Mouse (Mus musculus) lung, embryonic 15.5 days (tissue): ENCODE measurements around the gene Sparcl1. TPM values are rescaled to one million over a fixed set of nuclear protein-coding genes. Genes with fewer than 3 reads are reported as not detected.

ENCODE experiments used
- ATAC-seq: fragments of 200-750 bp; cut with Nextera tagmentation; 2 replicates; pipeline ENCODE4 v1.8.0; 2017; ENCODE audit warnings: moderate number of reproducible peaks, borderline replicate concordance; ENCODE audit not compliant: low FRiP score, low TSS enrichment; ENCODE audit errors: extremely low read depth
- H3K27ac ChIP-seq: fragments of 300-500 bp; sonication (generic); 2 replicates; pipeline ENCODE4 v1.5.1; 2015; ENCODE audit warnings: moderate library complexity, mild to moderate bottlenecking, inconsistent platforms
- H3K27me3 ChIP-seq: fragments of 300-500 bp; sonication (generic); 2 replicates; pipeline ENCODE4 v1.6.1; 2015; ENCODE audit warnings: inconsistent platforms
- H3K36me3 ChIP-seq: fragments of 300-500 bp; sonication (generic); 2 replicates; pipeline ENCODE4 v1.6.1; 2015; ENCODE audit warnings: inconsistent platforms
- H3K4me1 ChIP-seq: fragments of 300-500 bp; sonication (generic); 2 replicates; pipeline ENCODE4 v1.6.1; 2015; ENCODE audit warnings: inconsistent platforms
- H3K4me2 ChIP-seq: fragments of 300-500 bp; sonication (generic); 2 replicates; pipeline ENCODE4 v1.6.1; 2015; ENCODE audit warnings: inconsistent platforms, mild to moderate bottlenecking, moderate library complexity
- H3K4me3 ChIP-seq: fragments of 300-500 bp; sonication (generic); 2 replicates; pipeline ENCODE4 v1.5.1; 2015; ENCODE audit warnings: mild to moderate bottlenecking, inconsistent platforms
- H3K9ac ChIP-seq: fragments of 300-500 bp; sonication (generic); 2 replicates; pipeline ENCODE4 v1.6.1; 2015; ENCODE audit warnings: inconsistent platforms
- H3K9me3 ChIP-seq: fragments of 300-500 bp; sonication (generic); 2 replicates; pipeline ENCODE4 v1.6.1; 2016; ENCODE audit warnings: inconsistent platforms
- WGBS: fragments of 180-500 bp; shearing (Covaris S2); methylation state at CpG from one replicate; pipeline ENCODE4 v1.1.7; 2015; 5-methylcytosine and 5-hydroxymethylcytosine counted together
- polyA plus RNA-seq: library from polyadenylated mRNA; unstranded; fragments of >200 nt; fragmentation: Nextera tagmentation; extraction: Ambion mirVana; gene quantifications from 2 replicates; pipeline ENCODE4 v1.2.1, GENCODE M21; 2015

The Sparcl1 gene
- polyA plus RNA-seq, 1 experiment from 2014 or later = 369 TPM

- Histone ChIP-seq H3K27me3 (no peaks in the 10 kb centered on the region), H3K4me1 (peaks cover 10% of the 10 kb centered on the region; the same call in 1 of the 2 replicates), H3K27ac (no peak overlapping the region; the same call in 1 of the 2 replicates), H3K4me2 (no peak overlapping the region), H3K9ac (no peak overlapping the region), H3K36me3 (peaks cover 20% of the 10 kb centered on the region), H3K9me3 (no peaks in the 10 kb centered on the region), H3K4me3 (no peak overlapping the region)
- no peak for ATAC-seq
- WGBS = 30% methylated on average over 10 of the region's 10 CpGs
Observed at GRCm38 (mm10) chr5:104076361-104076760, 37.2 kb downstream of the Sparcl1 start.

- H3K4me1 ChIP-seq = peaks cover 10% of the 10 kb centered on the region; the same call in 1 of the 2 replicates
- no peaks in the 10 kb centered on the region for H3K27me3 ChIP-seq
- H3K27ac ChIP-seq = no peak overlapping the region
- H3K9ac ChIP-seq = no peak overlapping the region
- 15% methylated on average over 12 of the region's 12 CpGs for WGBS
- H3K9me3 ChIP-seq = no peaks in the 10 kb centered on the region
- no peak for ATAC-seq
- peak overlapping the region; percentile 21; the same call in 1 of the 2 replicates for H3K4me3 ChIP-seq
- peaks cover 4% of the 10 kb centered on the region for H3K36me3 ChIP-seq
- H3K4me2 ChIP-seq = peak overlapping the region; percentile 47
Observed at GRCm38 (mm10) chr5:104074388-104074787, 39.1 kb downstream of the Sparcl1 start.

GRCm38 (mm10) chr5:104073602-104074001, 39.9 kb downstream of the Sparcl1 start:
- Histone ChIP-seq H3K36me3 (peaks cover 1% of the 10 kb centered on the region; the same call in 1 of the 2 replicates), H3K4me1 (peaks cover 10% of the 10 kb centered on the region; the same call in 1 of the 2 replicates), H3K27ac (no peak overlapping the region), H3K9ac (no peak overlapping the region), H3K4me3 (no peak overlapping the region), H3K27me3 (no peaks in the 10 kb centered on the region), H3K9me3 (no peaks in the 10 kb centered on the region), H3K4me2 (no peak overlapping the region)
- peak; percentile 89 for ATAC-seq
- 81% methylated on average over 5 of the region's 5 CpGs for WGBS

GRCm38 (mm10) chr5:104072272-104072886, 41.2 kb downstream of the Sparcl1 start:
- 20% methylated on average over 6 of the region's 8 CpGs for WGBS
- peak; percentile 92 for ATAC-seq
- H3K9ac ChIP-seq = no peak overlapping the region
- H3K4me3 ChIP-seq = no peak overlapping the region
- peak overlapping the region; percentile 53; the same call in 1 of the 2 replicates for H3K27ac ChIP-seq
- no peaks in the 10 kb centered on the region for H3K9me3 ChIP-seq
- peaks cover 10% of the 10 kb centered on the region; the same call in 1 of the 2 replicates for H3K4me1 ChIP-seq
- H3K27me3 ChIP-seq = no peaks in the 10 kb centered on the region
- H3K36me3 ChIP-seq = no peaks in the 10 kb centered on the region
- peak overlapping the region; percentile 37; the same call in 1 of the 2 replicates for H3K4me2 ChIP-seq

DNA sequence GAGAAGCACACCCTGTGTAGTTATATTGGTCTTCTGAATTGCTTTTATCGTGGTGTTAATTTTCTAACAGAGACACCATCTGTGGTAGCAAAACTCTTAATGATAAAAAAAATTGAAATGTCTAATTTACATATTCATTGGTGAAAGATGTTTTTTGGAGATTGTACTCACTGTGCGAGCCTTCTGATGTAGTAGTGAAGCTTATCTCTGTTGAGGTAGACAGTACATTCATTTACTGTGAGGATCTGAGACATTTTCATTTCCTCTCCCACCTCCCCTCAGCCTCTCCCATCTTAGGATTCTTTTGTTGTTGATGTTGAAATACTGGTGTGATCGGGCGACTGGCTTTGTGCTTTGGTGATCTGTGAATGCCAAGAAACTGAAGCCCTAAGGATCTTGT, 42.5 kb downstream of the Sparcl1 start:
- no peaks in the 10 kb centered on the region for H3K36me3 ChIP-seq
- peaks cover 10% of the 10 kb centered on the region; the same call in 1 of the 2 replicates for H3K4me1 ChIP-seq
- WGBS = 74% methylated on average over 4 of the region's 4 CpGs
- no peak for ATAC-seq
- no peaks in the 10 kb centered on the region for H3K9me3 ChIP-seq
- no peak overlapping the region for H3K4me3 ChIP-seq
- no peak overlapping the region for H3K27ac ChIP-seq
- no peak overlapping the region for H3K9ac ChIP-seq
- H3K27me3 ChIP-seq = no peaks in the 10 kb centered on the region
- no peak overlapping the region for H3K4me2 ChIP-seq

GRCm38 (mm10) chr5:104068751-104069150, 44.8 kb downstream of the Sparcl1 start:
- H3K4me2 ChIP-seq = no peak overlapping the region
- no peak overlapping the region for H3K4me3 ChIP-seq
- H3K27ac ChIP-seq = no peak overlapping the region
- no peaks in the 10 kb centered on the region for H3K9me3 ChIP-seq
- 83% methylated on average over 7 of the region's 7 CpGs for WGBS
- ATAC-seq = no peak
- H3K27me3 ChIP-seq = no peaks in the 10 kb centered on the region
- H3K9ac ChIP-seq = no peak overlapping the region
- peaks cover 7% of the 10 kb centered on the region; the same call in 1 of the 2 replicates for H3K4me1 ChIP-seq
- H3K36me3 ChIP-seq = peaks cover 8% of the 10 kb centered on the region

DNA sequence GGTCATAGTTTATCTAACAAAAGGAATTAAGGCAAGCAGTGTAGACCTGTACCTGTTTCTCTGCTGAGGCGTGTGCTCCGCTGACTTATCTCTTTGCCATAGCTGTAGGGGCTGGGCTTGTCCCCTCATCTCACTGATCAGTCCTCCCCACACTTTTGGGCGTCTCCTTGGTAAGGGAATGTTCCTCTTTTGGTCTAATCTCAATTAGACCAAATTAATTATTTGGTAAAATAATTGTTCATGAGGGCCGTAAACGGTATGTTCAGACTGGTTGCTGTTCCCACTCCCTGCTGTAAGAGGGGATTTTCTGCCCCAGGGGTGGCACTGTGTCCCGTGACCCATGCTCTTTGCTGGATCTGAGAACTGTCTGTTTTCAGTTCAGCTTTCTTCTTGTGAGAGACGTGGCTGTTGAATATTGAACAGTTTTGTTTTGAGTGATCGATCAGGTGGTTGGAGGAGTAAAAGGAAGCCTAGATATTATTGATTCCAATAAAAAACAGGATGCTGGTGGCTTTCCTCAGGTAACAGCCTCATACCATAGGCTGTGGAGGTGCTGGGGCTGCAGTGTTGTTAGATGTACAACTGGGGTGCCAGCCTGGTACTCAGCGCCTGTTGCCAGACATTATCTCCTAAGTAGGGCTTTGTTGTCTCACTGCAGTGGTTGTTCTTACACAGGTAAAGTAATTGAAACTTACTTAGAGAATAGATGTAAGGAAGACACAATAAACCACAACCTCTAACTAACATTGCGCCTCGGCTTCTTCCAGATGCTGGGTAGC, 50.6 kb downstream of the Sparcl1 start:
- WGBS = 90% methylated on average over 11 of the region's 11 CpGs
- no peak overlapping the region for H3K9ac ChIP-seq
- H3K27ac ChIP-seq = no peak overlapping the region
- no peaks in the 10 kb centered on the region for H3K27me3 ChIP-seq
- H3K4me3 ChIP-seq = no peak overlapping the region
- H3K4me2 ChIP-seq = no peak overlapping the region
- peaks cover 46% of the 10 kb centered on the region for H3K36me3 ChIP-seq
- no peaks in the 10 kb centered on the region for H3K4me1 ChIP-seq
- no peaks in the 10 kb centered on the region for H3K9me3 ChIP-seq
- ATAC-seq = no peak

GRCm38 (mm10) chr5:104061936-104062772, 51.4 kb downstream of the Sparcl1 start:
- Histone ChIP-seq H3K4me2 (no peak overlapping the region), H3K4me1 (no peaks in the 10 kb centered on the region), H3K9ac (no peak overlapping the region), H3K27me3 (no peaks in the 10 kb centered on the region), H3K9me3 (no peaks in the 10 kb centered on the region), H3K4me3 (no peak overlapping the region), H3K27ac (no peak overlapping the region), H3K36me3 (peaks cover 47% of the 10 kb centered on the region)
- ATAC-seq = no peak
- WGBS = 85% methylated on average over 13 of the region's 13 CpGs

- H3K9me3 ChIP-seq = no peaks in the 10 kb centered on the region
- WGBS = 89% methylated on average over 5 of the region's 5 CpGs
- ATAC-seq = no peak
- H3K36me3 ChIP-seq = peaks cover 47% of the 10 kb centered on the region
- no peaks in the 10 kb centered on the region for H3K27me3 ChIP-seq
- H3K9ac ChIP-seq = no peak overlapping the region
- no peak overlapping the region for H3K27ac ChIP-seq
- no peak overlapping the region for H3K4me3 ChIP-seq
- H3K4me2 ChIP-seq = no peak overlapping the region
- H3K4me1 ChIP-seq = no peaks in the 10 kb centered on the region
Observed at GRCm38 (mm10) chr5:104060429-104060828, 53.1 kb downstream of the Sparcl1 start.

DNA sequence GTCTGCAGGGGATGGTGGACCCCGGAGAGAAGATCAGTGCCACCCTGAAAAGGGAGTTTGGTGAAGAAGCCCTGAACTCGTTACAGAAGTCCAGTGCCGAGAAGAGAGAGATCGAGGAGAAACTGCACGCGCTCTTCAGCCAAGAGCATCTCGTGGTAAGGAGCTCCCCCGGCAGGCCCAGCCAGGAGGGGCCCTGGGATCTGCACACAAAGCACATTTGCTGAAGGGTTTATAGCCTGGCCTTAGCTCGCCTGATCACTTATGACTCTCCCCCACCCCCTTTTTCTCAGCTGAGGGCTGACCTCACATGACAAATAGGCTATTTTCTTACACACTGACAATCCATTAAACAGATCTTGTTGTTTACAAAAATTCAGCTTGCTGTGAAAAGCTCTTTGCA, 53.9 kb downstream of the Sparcl1 start:
- H3K36me3 ChIP-seq = peaks cover 41% of the 10 kb centered on the region

DNA sequence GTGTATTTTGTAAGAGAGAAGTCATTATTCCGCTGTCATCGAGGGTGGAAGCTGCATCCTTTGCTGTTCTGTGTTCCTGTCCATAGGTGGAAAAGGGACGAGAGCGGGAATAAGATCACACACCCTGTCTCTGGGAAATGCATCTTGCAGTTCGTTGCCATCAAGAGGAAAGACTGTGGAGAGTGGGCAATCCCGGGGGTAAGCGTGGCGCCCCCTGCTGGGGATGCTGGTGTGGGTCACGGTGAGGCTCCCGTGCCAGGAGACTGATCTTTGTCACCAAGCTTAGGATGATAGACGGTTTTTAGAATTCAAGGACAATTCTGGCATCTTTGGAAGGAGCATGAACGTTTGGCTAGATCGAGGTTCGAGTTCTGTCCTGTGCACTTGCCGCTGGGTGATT, 55.5 kb downstream of the Sparcl1 start:
- Histone ChIP-seq H3K4me2 (no peak overlapping the region), H3K9ac (no peak overlapping the region), H3K4me3 (no peak overlapping the region), H3K36me3 (peaks cover 32% of the 10 kb centered on the region), H3K27me3 (no peaks in the 10 kb centered on the region), H3K4me1 (no peaks in the 10 kb centered on the region), H3K27ac (no peak overlapping the region), H3K9me3 (no peaks in the 10 kb centered on the region)
- no peak for ATAC-seq
- 63% methylated on average over 15 of the region's 15 CpGs for WGBS

More for the DNA sequence above, 53.9 kb downstream of the Sparcl1 start:
- ATAC-seq = no peak
- no peaks in the 10 kb centered on the region for H3K9me3 ChIP-seq
- H3K4me3 ChIP-seq = no peak overlapping the region
- no peak overlapping the region for H3K4me2 ChIP-seq
- WGBS = 62% methylated on average over 9 of the region's 9 CpGs
- H3K27ac ChIP-seq = no peak overlapping the region
- no peak overlapping the region for H3K9ac ChIP-seq
- H3K4me1 ChIP-seq = no peaks in the 10 kb centered on the region
- H3K27me3 ChIP-seq = no peaks in the 10 kb centered on the region
